Mouse (Mus musculus) kidney, postnatal 36 days (tissue): ENCODE results near the gene Cyth1.
A peak's percentile ranks its signal among the peaks of the same experiment; 100 is the strongest.

Experiments used
- DNase-seq, 2 experiments: peaks; one replicate each; pipeline ENCODE4 v3.0.0; 2021 to 2022; ENCODE audit warnings: mixed read lengths in 2 of 2

Cyth1 gene

DNA sequence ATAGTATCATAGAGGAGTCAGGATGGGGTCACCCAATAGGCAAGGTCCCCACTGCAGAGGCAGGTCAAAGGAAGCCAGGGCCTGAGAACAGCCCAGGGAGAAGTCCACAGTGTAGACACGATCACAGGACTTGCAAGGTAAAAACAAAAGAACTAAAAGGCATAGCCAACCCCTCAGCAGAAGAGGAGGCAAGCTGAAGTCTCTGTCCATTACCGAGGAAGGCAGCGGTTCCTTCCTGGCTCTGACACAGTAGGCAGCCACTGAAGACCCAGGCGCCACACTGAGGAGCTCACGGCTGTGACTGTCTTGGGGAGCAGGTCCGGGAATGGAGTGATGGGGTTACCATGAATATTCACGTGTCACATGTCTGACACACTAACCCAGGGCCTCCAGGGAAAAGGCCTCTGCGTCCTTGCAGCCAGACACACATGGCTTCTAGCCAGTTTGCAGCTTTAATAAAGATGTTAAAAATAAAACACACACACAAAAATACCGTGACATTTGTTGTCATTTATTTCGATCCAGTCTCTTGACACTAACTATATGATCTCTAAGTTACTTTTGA, 51.5 kb downstream of the Cyth1 start:
- DNase-seq: no peak

DNA sequence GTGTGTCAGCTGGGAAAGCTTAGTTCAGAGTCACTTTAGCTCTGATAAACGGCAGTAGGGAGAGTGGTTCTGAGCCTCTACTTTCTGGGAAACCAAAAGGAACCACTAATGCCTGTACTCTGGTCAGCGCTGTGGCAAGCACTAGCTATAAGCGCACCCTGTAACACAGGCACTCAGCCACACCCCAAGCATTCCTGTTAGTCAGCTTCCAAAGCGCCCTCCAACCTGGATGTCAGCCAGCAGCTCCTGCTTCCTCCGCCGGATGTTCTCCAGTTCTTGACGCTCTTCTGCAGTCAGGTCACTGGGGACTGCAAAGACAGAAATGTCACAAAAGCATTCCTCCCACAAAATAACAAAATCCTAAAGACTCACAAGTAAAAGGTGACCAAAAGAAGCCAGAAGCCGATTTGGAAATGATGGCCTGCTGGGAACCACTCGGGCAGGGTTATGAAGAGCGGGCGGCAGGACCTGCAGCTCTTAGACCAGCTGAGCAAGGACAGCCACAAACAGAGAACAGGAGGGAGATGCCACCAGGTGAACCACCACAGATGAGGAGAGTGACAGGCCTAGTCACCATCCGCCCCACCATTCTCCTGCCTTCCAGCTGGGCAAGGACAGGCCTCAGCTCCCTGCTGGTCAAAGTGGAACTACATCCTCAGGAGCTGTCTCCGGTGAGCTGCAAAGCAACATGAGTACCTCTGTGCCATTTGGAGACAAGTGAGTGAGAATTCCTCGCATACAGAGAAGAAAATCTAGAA, 54.8 kb downstream of the Cyth1 start:
- peak; percentile 94 for DNase-seq

DNA sequence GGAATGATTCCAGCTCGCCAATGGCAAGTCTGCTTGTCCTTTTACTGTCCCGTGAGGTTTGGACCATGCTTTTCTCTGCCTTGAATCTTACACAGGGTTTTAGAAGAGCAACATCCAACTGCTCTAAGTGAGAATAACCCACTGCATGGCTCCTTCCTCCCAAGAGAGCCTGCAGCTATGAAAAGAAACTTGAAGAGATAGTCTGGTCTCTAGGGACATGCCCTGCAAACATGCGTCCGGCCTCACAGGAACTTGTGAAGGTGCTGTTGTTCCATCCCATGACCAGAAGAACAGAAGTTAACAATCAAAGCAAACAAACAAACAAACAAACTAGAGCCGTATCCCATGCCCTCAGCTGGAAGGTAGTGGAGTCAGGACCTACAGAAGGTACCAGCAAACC, 55.4 kb downstream of the Cyth1 start:
- DNase-seq: peak; percentile 34 to 46

DNA sequence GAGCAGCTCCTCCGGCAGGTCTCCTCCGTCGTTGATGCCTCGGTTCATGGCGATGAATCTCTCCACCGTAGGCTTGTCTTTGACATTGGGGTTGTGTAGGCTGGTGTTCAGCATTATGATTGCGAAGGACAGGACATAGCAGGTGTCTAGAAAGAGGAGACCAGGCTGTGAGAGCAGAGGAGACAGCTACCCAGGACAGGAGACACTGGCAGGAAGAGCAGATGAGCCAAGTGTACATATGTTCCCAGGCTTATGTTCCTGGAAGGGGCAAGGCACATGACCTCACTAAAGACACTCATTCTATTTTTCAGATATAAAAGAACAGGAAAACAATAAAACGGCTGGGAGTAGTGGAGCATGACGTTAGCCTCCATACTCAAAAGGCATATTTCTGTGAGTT, 65.6 kb downstream of the Cyth1 start:
- no peak for DNase-seq

- no peak for DNase-seq
Measured at GRCm38 (mm10) chr11:118182353-118182752, 66.0 kb downstream of the Cyth1 start.

- DNase-seq: no peak
Measured at GRCm38 (mm10) chr11:118180199-118180598, 68.2 kb downstream of the Cyth1 start.

- DNase-seq: no peak
Measured at GRCm38 (mm10) chr11:118178236-118178635, 70.2 kb downstream of the Cyth1 start.

DNA sequence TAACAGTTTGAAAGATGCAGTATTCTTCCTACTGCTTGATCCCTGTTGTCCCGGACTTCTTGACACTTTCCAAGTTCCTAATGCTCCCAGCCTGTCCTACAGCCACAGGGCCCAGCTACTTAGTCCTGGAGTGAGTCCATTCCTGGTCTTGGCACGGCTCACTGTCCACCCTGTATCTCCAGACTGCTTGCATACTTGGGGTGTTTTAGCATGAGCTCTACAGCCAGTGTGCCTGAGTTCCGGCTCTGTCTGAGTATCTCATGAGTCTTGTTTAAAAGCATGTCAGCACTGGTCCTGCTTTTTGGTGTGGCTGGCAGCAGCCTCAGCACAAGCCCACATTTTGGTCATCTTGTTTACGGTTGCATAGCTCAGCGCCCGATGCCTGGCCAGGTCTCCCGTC, 73.6 kb downstream of the Cyth1 start:
- no peak for DNase-seq

DNA sequence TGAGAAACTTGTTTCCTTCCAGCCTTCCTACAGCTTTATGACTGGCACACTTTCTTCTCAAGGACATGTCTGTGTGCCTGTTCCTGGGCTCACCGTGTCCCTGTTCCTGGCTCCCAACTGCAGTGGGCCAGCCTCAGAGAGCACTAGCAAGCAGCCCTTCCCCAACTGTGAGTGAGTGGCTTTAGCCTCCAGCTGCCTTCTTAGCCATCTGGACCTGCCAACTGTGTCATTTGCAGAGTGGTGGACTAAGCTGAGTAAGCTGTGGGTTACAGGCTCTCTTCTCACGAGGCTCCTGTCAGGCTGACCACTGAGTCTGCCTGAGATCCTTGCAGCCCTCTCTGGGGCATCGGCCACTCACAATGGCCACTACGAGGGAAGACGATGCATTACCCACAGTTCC, 75.6 kb downstream of the Cyth1 start:
- DNase-seq: no peak

GRCm38 (mm10) chr11:118170333-118170732, 78.1 kb downstream of the Cyth1 start:
- no peak for DNase-seq

- no peak for DNase-seq
Measured at GRCm38 (mm10) chr11:118168714-118169113, 79.7 kb downstream of the Cyth1 start.

- no peak for DNase-seq
Measured at GRCm38 (mm10) chr11:118166626-118167025, 81.8 kb downstream of the Cyth1 start.

GRCm38 (mm10) chr11:118165681-118166080, 82.7 kb downstream of the Cyth1 start:
- DNase-seq: no peak

- DNase-seq: no peak
Measured at GRCm38 (mm10) chr11:118164566-118164965, 83.8 kb downstream of the Cyth1 start.

- DNase-seq: peak; percentile 21 to 35
Measured at GRCm38 (mm10) chr11:118162245-118162644, 86.1 kb downstream of the Cyth1 start.

GRCm38 (mm10) chr11:118161240-118161639, 87.2 kb downstream of the Cyth1 start:
- DNase-seq: no peak

- DNase-seq: no peak
Measured at GRCm38 (mm10) chr11:118160763-118161162, 87.6 kb downstream of the Cyth1 start.

- no peak for DNase-seq
Measured at GRCm38 (mm10) chr11:118158753-118159152, 89.6 kb downstream of the Cyth1 start.

- DNase-seq: peak; percentile 22 to 40
Measured at GRCm38 (mm10) chr11:118156480-118157060, 91.8 kb downstream of the Cyth1 start.

DNA sequence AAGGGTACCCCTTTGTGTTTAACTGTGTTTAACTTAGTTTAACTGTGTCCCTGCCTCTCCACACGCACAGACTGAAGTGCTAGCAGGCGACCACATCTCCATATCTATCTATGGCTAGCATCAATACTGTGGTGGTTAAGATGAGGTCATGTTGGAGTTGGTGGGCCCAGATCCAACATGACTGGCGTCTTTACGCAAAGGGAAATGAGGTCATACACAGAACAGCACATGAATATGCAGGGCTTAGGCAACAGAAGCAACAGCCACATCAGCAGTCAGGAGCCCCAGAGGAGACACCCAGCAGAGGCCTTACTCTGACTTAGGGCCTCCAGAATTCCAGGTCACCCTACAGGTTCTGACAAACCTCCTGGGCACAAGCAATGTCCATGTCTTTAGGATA, 95.4 kb downstream of the Cyth1 start:
- DNase-seq: no peak

DNA sequence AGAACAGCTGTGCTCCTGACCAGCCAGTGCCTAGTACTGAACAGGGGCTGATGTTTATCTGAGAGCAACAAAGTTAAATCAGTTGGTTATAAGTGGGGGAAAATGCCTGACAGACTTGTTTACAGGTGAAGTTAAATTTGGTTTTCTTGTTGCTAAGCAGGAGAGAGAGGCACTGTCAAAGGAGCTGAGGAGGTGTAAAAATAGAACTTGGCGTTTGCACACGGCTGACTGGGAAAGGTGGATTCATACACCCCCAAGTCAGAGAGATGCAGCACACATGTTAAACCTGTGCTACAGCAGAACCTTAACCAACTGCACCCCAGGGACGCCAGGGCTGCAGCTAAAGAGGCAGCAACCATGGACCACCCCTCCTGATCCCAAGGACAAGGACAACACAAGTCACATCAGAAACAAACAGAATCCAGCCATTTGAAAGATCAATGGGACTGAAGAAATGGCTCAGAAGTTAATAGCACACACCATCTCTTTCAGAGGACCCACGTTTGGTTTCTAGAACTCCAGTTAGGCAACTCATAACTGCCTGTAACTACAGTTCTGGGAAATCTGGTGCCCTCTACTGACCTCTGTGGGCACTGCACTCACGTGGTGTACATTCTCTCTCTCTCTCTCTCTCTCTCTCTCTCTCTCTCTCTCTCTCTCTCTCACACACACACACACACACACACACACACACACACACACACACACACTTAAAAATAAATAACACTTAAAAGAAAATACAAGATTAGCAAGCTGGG, 96.8 kb downstream of the Cyth1 start:
- no peak for DNase-seq

DNA sequence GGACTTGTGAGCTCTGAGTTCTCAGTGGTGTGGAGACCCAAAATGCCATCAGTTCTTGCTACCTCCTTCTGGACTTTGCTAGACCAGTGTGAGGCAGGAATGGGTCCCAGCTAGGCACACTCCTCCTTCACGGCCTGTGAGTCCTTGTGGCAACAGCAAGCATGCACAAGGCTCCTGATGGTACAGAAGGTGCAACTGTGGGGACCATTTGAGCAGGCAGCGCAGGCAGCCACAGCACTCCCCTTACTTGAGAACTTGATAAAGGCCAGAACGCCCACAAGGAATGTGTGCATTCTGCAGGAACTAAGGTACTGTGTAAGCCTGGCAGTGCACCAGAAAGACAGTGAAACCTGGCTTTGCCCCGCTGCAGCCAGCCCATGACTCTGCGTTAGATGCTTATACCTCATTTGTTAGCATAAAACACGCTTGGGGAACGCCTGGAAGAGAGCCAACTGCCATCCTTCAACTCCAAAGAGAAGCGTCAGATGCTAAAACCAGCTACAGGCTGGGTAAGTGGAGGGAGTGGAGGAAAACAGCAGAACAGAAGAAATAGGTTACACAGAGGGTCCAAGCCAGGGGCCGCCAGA, 98.2 kb downstream of the Cyth1 start:
- DNase-seq: peak; percentile 15 to 38
